Mouse (Mus musculus): Measurements from ENCODE around the gene Usp54.
A peak's percentile ranks its signal among the peaks of the same experiment; 100 is the strongest.
"Not testable (repeated sequence)": the region's sequence is repeated elsewhere in the genome, so short reads cannot be mapped to it uniquely, and the experiment has no call there.

Usp54 gene

DNA sequence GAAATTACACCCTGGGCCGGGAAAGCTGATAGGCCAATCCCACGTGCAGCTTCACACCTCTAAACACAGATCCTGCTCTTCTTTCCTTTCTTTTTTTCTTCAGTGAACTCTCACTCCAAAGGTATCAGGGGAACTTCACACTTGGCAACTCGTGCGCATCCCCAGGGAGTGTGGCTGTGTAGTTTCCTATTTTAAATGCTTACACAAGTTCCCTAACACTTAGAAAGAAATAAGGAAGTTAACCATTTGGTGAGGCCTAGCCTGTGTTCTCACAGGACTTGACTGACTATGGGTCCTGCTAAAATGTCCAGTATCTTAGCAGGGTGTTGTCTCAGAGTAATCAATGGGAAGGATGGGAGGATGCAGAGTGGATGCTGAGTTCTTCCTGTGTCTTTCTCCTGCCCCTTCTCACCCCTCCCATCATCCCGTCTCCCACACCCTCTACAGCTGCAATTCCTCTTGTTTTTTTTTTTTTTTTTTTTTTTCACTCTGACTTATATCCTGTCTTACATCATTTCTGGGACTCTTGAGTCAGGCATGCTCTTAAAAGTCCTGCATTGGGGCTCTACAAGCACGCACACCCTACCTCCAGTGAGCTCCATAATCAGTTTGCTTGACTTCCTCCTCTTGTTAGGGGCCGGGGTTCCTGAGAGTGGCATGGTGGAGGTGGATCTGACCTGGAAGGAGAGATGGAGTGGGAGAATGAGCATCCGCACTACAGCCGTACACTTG lies 14.0 kb upstream of the Usp54 start:
- no peak for DNase-seq

DNA sequence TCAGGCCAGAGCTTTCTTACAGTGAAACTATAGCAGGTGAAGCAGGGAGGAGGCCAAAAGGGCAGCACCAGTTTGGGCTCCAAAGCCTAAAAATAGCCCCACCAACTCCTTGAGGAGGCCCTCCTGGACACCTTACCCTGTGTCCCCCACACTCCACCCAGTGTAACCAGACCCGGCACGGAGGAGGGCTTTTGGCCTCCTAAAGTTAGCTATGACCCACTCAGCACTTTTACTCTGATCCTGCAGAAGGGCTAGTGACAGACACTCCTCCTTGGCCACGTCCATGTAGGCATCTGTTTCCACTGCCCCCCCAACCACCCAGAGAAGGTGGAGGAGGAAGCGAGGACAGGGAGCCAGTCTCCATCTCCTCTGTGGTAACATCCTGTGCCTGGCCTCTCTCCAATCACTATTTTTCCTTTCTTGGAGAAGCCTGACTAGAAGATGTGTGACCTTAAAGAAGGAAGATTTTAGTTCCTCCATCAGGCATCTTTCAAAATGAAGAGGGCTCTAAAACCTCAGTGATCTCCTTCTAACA lies 10.9 kb upstream of the Usp54 start:
- DNase-seq, result no peak

DNA sequence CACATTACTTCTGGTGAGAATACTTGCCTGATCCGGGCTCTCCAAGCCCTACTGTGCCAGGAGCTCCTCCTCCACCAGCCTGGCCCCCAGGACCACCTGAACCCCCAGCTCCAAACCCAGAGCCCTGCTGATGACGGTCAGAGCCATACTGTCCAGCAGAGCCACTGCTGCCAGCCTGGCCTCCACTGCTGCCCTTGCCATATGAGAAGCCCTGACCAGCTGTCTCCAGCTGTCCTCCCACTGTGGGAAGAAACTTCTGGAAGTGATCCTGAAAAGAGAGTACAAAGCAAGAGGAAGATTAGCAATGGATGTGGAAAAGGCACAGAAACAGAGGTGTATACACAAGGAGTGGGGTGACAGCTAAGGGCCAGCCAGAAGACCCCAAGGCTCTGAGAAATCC lies 10.1 kb upstream of the Usp54 start:
- peak; percentile 24 to 71 for DNase-seq

DNA sequence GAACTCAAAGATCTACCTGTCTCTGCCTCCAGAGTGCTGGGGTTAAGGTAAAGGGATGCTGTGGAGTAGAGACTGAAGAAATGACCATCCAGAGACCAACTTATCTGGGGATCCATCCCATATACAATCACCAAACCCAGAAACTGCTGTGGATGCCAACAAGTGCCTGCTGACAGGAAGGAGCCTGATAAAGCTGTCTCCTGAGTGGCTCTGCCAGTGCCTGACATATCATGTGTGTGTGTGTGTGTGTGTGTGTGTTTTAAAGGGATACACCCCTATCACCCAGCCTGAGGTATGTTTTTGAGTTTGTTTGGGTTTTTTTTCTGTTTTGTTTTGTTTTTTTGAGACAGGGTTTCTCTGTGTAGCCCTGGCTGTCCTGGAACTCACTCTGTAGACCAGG lies 5.5 kb upstream of the Usp54 start:
- no peak for DNase-seq

DNA sequence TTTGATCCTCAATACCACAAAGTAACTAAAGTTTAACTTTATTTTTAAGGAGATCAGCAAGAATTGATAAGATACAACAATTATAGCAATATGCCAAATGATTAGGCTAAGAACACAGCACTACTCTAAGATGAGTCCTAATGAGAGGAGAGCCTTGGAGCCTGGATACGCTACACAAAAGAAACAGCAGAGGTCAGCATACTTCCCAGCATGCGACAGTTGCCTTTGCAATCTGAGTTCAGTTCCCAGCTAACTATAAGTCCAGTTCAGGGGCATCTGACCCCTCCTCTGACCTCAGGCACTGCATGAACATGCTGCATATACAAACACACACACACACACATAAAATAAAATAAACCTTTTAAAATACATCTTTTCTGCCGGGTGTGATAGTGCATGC lies 4.7 kb upstream of the Usp54 start:
- no peak for DNase-seq

DNA sequence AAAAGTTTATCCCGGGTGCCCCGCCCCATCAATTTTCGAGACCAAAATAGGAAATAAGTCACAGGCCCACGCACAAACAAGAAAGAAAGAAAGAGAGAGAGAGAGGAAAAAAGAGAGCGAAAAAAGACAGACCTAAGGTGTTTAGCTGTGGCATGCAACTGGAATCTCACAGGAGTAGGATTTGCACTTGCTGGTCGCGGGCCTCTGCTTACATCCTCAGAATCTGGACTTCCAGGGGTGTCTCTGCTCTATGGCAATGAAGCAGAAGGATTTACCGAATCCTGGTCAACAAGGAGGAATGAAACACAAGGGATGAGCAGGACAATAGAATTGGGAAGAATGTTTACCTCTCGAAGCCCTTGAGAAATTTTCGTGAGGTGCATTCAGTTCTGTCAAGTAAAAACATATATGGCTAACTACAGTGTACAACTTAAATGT lies 594 bp upstream of the Usp54 start:
- DNase-seq, result peak in 1 of 2 experiments; percentile 43

DNA sequence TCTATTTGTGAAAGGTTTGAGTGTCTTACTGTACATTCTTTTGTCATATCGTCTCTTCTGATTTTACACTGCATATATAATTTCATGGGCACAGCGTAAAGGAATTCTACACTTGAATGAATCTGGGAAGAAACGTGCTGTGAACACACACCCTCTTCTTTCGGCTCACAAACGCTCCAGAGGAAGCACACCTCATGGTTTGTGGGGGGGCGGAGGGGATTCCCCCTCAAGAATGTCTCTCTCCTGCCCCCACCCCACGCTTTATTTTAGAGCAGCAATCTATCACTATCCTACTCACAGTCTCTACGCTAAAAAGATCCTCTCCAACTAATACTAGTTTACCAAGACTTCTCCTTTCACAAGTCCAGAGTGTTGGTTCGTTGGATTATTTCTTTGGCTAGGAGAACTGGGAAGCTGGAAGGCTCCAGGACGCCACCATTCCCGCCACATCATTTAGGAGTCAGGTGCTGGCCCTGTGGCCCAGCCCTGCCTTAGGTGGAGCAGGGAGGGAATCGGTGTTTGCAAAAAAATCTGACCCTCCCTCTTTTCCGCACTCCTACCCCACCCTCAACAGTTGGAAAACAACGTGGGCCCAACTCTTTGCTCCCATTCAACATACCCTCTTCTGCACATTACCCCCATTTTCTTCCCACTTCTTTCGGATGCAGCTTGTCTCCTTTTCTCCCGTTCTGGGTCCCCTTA lies 794 bp downstream of the Usp54 start:
- DNase-seq, result no peak

DNA sequence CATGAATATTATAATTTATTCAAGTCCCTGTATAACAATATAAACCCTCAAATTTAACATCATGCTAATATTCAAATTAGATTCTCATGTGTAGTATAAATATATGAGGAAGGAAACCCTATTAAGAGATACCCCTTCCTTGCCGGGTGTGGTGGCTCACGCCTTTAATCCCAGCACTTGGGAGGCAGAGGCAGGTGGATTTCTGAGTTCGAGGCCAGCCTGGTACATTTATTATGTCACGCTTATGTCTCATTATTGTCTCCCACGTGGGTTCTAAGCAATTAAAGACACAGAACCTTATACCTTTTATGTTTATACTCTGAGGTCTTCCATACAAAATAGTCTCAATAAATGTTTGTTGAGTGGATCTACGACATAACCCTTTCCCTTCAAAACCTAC lies 2.2 kb downstream of the Usp54 start:
- DNase-seq, result no peak

DNA sequence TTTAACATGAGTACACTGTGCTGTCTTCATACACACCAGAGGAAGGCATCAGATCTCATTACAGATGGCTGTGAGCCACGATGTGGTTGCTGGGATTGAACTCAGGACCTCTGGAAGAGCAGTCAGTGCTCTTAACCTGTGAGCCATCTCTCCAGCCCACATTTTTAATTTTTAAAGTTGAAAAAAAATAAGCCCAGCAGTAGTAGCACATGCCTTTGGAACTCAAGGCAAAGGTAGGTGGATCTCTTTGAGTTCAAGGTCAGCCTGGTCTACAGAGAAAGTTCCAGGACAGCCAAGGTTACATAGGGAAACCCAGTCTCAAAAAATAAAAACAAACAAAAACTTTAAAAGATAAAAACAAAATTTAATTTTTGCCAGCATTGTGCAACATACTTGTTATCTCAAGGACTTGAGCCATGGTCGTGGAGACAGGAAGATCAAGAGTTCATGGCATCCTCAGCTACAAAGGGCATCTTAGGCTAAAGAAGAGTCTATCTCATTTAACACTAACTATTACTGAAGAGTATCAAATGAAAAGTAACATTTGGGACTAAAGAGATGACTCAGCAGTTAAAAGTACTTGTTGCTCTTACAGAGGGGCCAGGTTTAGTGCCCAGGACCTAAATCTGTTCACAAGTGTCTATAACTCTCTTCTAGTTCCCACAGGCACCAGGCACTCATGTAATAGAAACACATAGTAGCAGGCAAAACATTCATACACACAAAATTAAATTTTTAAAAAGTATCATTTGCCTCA lies 2.9 kb downstream of the Usp54 start:
- no peak for DNase-seq

DNA sequence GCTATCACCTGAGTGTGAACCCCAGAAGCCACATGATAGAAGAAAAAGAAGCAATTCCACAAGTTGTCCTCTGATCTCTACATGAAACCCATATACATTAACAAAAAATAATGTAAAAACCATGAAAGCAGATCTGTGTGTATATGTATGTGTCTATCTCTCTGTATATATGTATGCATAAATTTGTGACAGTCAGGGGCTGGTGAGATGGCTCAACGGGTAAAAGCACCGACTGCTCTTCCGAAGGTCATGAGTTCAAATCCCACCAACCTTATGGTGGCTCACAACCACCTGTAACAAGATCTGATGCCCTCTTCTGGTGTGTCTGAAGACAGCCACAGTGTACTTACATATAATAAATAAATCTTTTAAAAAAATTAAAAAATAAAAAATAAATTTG lies 3.9 kb downstream of the Usp54 start:
- DNase-seq, result not testable (repeated sequence)

DNA sequence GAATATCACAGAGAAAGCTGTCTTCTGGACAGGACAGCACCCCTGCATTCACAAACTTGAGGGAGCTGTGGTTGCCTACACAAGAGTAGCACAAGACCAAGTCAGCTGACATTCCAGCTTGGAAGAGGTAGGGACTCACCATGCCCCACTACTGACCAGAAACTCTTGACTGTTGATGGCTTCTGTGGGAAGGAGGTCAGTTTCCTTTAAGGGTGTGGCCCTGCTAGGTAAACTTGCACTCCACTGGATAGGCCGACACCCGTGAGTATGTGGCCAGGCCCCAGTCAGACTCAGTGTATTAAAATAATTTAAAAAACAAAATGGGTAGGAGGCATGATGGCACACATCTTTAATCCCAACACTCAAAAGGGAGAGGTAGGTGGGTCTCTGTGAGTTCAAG lies 5.3 kb downstream of the Usp54 start:
- DNase-seq, result no peak

DNA sequence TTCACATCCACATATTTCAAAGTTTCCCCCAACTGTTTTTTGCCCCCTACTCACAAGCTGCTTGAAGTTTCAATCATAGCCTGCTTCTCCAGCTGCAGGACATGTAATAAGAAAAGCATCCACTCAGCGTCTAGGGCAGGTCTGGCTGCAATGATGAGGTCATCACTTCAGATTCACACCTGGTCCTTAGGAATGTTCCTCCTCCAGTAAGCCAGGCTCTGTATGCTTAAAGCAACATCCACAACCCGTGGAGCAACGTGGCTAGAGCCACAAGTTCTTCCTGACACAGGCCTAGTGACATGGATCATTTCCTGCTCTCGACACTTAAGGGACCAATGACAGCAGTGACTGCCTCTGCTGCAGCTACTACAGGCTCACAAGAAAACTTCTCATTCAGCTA lies 9.6 kb downstream of the Usp54 start:
- peak; percentile 24 to 48 for DNase-seq

DNA sequence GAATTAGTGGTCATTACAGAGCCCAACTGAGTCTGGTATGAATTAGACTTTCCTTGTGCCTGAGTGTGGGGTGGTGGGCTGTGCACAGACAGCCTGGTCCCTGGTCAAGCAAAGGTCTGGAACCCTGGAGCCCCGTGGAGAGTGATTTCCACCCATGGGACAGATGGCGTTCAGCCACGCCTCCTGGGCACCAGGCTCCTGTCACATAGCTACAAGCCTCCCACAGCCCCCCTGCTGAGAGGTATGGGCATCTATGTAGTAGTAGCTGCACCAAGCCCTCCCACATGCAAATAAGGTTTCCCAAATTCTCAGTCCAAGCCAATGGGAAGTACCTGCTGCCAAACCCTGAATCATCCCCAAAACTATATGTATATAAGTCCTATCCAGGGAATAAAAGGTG lies 13.9 kb downstream of the Usp54 start:
- DNase-seq, result no peak

DNA sequence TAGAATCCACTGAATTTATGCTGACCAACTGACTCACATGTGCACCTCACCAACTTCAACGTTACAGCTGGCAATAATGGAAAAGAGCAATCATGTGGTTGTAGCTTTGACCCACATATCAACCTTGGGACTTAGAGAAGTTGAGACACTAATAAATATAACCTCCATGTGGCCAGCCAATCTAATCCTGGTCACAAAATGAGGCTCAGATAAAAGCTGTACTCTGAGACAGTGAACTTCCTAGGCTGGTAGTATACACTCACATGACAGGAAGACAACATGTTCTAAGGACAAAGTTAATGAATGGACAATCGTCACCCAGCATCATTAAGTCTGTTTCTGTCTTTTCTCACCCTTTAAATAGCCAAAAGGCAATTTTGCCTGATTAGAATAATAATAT lies 14.4 kb downstream of the Usp54 start:
- no peak for DNase-seq

DNA sequence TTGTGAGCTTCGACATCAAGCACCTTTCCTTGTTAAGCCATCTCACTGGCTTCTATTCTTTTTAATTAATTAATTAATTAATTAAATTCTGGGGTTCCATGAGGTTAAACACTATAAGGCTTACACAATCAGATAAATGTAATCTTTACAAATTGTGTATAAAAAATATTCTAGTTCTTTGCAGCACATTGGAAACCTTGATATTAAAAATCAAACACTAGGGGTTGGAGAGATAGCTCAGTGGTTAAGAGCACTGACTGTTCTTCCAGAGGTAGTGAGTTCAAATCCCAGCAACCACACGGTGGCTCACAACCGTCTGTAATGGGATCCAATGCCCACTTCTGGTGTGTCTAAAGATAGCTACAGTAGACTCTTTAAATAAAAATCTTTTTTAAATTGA lies 18.0 kb downstream of the Usp54 start:
- no peak for DNase-seq

DNA sequence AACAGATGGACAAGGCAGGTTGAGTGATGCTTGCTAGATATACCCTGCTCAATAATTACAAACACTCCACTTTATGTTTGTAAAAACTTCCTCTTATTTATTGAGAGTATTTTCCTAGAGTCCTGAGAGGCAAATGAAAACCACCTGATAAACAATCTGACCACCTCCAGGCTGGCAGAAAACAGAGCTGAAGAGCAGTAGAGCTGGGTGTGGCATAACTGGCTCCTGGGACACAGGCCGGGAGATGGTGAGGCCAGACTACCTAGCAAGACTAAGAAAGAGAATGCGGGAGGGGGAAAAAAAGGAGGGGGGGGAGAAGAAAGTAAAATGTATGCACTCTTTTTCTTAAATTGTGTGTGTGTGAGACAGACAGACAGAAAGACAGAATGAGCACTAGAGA lies 18.5 kb downstream of the Usp54 start:
- no peak for DNase-seq

DNA sequence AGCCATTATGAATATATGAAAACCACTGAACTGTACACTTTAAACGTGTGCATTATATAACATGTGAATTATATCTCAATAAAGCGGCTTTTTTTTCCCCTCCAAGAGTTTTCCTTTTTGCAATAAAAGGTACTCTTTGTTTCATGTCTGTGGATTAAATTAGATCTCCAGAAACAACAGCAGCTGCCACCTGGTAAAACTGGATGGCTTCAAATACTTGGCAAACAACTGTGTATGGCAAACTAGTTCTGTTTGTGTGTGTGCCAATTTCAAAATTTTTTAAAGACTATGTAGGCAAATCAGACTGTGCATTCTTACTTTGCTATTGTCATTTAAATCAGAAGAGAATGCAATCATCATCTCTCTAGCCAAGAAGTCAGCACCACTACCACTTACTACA lies 19.0 kb downstream of the Usp54 start:
- DNase-seq, result no peak

DNA sequence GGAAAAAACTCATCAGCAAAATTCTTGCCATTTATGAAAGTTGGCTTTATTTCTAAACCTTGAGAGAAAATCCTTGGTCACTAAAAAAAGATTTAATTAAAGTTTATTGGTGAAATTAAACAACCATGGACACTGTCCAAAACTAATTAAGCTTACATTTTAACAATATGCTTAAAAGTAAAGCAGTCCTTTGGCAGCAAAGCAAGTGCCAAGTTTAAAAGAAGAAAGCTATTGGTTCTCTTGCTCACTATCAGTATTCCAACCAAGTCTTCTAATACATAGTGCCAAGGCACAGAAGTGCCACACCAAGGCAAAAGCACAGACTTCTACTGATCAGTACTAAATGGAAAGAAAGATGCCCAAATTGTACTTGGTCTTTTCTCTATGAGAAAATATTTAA lies 21.7 kb downstream of the Usp54 start:
- DNase-seq, result no peak

DNA sequence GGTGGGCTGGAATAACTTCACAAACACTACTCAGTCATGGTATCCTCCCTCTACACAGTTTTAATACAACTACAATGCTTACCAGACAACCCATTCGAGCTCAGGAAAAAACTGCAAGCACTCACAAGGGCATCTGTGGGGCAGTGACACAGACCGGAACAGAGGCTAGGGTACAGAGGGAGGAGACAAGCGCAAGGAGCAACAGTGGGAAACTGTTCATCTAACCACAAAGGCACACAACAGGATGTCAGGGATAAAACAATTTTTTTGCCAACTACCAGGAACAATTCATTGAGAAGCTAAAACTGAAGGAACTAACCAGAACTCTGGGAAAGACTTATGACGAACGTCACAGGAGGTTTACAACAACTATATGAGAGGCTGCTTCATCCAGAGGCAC lies 22.7 kb downstream of the Usp54 start:
- peak; percentile 16 to 25 for DNase-seq

DNA sequence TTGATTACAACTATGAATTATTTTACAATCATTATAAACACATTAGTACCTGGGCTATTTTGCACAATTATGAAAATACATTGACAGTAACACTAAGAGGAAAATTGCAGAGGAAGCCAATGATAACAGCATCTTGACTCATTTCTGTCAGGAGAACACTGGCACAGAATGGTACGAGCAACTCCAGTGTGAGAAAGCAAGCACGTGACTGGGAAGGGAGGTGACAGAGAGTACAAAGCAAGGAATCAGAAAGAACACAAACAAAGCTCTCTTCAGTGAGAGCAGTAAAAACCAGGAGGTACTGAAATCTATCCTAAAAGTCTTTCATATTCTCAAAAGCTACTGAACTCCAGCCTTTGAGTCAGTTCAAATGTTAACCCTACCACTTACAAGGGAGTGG lies 24.4 kb downstream of the Usp54 start:
- DNase-seq, result no peak

DNA sequence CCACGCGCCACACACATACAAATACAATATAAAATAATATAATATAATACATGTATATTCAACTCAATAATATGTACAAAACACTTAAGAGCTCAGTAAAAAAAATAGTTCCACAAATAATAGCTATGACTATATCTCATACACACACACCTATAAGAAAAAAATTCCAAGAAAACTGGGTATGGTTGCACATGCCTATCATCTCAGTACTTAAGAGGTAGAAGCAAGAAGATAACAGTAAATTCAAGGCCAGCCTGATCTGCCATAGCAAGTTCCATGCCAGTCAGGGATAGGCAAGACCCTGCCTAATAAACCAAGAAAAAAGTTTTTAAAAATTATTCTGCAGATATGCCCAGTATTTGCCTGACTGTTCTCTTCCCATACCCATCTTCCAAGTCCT lies 25.8 kb downstream of the Usp54 start:
- no peak for DNase-seq

DNA sequence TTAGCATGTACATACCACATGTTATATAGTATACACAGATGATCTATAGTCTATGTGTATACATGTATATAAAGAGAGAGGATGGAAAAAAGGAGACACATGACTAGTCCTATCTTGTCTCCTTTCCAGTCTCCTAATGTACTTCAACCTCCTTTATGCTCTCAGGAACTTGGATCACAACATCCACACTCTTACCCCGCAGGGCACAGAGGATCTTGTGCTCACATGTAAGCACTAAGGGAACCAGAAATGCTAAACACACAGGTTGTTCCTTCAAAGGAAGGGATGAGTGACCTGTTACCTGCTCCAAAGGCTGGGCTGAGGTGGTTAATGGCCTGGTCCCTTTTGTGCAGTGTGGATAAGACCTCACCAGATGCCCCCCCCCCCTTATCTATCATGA lies 28.0 kb downstream of the Usp54 start:
- DNase-seq, result no peak

DNA sequence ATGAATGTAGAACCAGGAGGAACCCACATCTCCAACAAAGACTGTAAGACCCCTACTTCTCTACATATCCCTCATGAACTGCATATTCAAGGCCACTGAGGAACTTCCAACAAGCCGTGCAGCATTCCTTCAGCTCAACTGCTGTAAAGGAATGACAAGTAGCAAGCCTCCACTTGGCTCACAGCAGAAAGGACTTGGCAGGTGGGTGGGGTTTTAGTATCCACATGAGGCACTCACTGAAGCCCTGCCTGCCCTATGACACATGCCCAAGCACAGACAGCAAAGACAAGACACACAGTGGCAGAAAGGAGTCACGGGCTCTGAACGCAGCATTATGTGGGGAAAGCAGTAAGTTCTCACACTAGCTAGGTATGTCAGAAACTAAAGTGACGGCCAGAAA lies 30.7 kb downstream of the Usp54 start:
- peak; percentile 55 to 73 for DNase-seq

DNA sequence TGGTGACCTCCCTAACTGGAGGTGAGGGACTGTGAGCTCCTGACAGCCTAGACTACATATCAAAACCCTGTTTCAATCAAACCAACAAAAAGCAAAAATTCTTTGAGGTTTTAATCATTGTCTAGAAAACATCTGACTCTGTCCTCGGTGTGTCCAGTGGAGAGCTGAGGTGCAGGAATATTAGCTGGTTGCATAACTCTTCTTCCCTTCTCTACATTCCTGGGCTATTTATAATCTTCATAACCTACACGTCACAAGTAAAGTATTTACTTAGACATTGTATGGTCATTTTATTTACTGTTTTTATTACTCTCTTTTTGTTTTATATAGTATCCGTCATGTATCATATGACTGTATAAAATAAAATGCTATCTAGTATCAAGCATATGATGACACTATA lies 31.3 kb downstream of the Usp54 start:
- DNase-seq, result no peak
